Mouse (Mus musculus): ENCODE results near the gene Rasgef1b.

Rasgef1b gene

DNA sequence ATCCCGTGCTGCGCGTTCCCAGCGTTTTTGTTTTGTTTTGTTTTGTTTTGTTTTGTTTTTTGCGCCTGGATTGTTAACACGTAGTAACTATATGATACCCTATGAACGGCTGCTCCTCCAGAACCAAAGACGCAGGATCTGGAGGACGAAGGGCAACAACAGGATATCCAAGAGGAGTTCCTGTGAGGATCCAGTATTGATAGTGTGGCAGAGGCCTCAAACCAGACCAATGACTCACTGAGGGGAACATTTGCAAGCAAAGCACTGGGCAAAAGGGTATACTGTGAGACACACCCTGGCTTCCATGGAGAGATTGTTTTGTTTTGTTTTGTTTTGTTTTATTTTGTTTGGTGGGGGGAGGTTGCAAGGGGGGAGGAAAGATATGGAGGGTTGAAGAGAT is 348.0 kb downstream of the Rasgef1b start:
- DNase-seq (ENCODE audit: extremely low read depth, low read depth), result no peak

DNA sequence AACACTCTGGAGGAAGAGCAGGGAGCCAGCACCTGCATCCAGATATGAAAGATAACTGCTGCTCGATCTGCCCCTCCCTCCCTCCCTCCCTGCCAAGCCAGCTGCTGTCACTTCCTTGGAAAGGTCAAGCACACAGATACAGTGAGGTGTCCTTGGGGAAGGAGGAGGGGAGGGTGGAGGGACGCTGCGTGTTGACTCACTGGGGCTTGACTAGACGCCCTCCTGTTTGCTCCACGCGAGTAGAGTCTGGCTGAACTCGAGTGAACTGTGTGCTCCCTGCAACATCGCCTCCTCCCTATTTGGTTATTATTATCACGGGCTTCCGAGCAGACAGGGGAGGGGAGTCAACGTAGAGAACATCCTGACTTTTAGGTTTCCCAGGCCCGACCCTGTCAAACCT is 348.7 kb downstream of the Rasgef1b start:
- DNase-seq (ENCODE audit: extremely low read depth, low read depth), result no peak

DNA sequence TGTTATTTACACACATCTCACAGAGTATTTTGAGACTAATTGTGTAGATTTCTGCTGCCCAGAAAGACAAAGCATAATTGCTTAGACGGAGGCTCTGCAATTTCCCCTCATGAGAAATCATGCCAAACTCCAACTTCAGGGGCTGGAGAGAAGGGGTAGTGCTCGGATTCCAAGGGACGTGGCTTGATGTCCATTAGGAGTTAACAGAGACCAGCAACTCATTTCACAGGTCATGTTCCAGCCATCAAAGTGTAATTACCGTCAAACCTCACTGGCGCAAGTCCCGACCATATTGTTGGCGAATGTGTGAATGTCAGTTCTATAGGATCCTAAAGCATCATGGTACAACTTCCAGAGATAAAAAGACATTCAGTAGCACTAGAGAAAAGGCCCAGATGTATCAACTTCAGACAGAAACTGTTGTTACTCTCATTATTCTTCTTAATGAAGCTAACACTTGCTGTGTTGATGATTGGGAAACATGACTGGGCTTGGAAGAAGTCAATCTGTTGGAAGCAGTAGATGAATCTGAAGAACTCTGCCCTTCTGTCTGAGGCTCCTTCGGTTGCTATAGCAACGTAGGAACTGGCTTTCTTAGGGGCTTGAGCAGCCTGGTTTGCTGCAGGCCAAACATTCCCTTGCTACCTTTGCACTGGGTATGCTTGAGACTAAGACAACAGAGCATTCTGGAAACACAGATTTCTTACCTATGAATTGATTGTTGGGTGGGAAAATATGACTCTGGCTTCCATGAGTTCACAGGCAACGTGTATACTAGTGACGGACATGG is 350.2 kb downstream of the Rasgef1b start:
- no peak for DNase-seq (ENCODE audit: extremely low read depth, low read depth)

DNA sequence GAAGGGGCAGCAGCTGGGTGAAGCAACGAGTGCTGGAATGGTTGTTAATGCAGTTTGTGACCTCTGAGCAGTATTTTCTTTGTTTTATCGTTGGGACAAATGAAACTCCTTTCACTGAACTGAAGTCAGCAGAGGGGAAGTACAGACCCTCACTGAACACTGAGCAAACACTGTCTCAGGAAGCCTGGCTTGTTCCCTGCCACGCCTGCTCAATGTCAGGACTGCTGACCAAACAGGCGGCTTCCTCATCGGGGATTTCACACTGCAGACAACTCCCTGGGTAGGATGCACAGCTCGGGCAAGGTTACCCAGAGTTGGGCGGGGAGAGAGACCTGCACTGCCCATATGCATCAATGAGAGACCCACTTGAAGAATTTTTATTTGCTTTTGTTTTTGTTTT is 353.1 kb downstream of the Rasgef1b start:
- DNase-seq (ENCODE audit: extremely low read depth, low read depth), result no peak

DNA sequence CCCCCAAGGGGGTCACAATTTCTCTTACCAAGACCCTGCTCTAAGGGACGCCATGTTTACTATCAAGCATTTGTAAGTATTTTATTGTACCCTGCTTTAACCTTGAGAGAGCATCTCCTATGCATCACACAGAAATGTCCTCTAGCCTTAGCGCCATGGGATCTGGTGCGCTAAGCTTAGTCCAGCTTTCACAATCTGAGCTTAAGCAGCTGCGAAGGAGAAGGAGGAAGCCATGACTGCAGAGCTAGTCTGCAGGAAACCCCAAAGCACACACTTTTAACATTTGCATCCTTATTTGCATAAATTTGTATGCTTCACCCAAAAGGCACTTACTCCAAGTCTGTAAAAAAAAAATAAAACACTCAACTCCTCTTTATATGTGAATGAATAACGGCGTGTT is 354.4 kb downstream of the Rasgef1b start:
- DNase-seq (ENCODE audit: extremely low read depth, low read depth), result no peak

DNA sequence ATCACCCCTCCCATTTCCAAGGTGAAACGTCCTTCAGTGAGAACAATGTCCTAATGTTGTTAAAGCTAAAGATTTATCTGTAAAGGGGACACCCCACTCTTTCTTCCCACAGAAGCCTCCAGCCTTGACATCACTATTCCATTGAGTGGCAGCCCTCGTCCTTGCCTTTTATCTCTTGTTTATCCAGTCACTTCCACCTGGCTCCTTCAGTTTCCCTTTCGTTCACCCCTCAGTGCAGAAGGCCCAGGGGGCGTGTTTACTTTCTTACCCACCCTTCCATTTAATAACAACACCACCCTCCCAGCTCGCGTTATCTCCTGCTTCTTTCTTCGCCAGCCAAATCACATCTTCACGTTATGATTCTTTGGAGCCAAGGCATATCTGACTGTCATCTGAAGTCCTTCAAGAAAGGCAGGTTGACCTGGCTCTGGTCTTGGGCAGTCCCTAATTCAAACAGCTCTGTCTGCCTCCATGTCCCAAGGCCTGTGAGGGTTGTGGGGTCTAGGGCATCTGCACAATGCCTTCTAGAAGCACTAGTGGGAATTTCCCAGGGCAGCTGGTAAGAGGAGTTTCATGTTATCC is 355.2 kb downstream of the Rasgef1b start:
- DNase-seq (ENCODE audit: extremely low read depth, low read depth), result no peak

DNA sequence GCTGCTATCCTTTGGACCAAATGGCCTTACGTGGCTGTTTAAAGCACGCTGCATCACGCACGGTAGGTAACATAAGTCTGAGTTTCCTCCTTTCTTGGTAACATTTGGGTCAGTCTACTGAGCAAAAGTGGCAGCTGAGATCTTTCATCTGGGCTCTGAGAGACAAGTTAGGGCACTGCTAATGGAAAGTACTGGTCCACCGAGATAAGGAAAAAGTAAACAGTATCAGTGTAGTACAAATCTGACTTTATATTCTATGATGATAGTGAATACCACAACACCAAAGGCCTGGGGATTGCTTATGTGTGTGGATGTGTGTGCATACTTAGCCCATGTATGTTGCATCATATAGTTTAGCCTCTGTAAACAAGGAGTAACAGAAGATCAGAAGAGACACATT is 358.2 kb downstream of the Rasgef1b start:
- DNase-seq (ENCODE audit: extremely low read depth, low read depth), result no peak

DNA sequence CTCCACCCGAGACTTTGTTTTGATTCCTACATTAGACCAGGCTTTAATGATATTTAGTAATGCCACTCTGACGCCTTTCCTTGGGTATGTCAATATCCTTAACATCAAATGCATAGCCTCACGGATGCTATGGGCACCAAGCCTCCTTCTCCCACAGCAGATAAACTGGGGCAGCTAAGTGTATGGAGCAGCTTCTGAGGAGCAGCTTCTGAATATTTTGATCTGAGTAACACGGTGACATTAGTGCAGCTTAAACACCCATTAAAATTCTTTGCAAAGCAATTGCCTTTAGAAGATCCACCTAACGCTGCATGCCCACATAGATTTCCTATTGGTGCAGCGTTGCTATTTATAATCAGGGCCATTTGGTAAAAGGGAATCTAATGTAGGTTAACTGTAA is 359.6 kb downstream of the Rasgef1b start:
- DNase-seq (ENCODE audit: extremely low read depth, low read depth), result no peak

DNA sequence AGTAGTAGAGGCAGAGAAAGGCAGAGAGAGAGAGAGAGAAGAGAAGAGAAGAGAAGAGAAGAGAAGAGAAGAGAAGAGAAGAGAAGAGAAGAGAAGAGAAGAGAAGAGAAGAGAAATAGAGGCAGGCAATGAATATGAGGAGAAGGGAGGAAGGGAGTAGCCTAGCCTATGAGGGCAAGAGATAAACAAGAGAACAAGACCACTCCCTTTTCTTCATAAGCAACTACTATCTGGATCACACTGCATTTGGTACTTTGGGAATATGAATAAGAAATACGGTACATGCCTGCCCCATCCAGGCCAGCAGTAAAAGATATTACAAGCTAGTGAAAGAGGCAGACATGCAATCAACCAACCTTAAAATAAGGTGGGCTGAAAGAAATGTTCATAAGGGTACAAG is 360.2 kb downstream of the Rasgef1b start:
- no peak for DNase-seq (ENCODE audit: extremely low read depth, low read depth)

DNA sequence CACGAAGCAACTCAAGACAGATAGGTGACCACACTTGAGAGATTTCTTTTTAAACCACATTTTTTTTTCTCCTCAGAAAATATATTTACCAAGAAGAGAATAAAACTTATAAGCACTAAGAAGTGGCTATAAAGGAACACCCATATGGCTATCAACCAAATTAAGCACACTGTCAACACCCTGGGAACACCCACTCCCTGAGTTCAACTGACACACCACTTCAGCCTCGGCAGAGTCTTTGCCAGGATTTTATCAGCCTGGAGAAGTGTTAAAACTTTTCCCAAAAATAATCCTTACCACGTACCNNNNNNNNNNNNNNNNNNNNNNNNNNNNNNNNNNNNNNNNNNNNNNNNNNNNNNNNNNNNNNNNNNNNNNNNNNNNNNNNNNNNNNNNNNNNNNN is 368.3 kb downstream of the Rasgef1b start:
- DNase-seq (ENCODE audit: extremely low read depth, low read depth), result no peak

DNA sequence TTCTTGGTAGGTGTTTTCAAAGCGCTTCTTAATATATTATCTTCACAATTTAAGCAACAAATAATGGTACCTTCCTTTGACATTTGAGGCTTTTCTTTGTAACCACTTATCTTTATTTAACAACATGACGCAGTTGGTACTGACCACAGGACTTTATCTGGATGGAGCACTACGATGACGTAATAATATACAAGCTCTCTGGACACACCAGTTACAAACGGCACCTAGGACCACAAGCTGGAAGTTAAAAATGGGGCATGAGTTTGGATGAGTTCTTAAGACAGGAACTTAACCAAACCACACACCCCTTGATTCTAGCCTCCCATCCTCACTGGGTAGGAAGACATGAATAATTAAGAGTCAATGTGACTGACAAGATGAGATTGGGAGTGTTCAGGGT is 369.6 kb downstream of the Rasgef1b start:
- DNase-seq (ENCODE audit: extremely low read depth, low read depth), result no peak

DNA sequence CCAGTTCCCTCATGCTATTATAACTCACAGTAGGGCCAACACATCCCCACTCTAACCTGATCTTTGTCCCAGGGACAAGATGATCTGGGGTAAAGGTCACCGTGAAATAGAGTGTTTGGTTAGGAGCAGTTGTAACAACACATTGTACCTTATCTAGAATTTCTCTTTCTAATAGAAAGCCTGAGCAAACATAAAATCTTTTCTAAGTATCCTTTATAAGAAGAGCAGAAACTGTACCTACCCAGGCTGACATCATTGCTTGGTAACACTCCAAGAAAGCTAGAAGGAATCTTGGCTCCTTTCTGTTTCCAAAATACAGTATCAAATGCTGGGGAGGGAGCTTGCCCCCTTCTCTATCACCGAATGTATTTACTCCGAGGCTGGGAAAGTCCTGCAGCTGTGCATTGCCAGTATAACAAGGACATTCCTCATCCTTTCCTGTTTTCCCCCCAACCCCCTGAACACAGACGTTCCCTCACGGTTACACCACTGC is 374.2 kb downstream of the Rasgef1b start:
- no peak for DNase-seq (ENCODE audit: extremely low read depth, low read depth)

DNA sequence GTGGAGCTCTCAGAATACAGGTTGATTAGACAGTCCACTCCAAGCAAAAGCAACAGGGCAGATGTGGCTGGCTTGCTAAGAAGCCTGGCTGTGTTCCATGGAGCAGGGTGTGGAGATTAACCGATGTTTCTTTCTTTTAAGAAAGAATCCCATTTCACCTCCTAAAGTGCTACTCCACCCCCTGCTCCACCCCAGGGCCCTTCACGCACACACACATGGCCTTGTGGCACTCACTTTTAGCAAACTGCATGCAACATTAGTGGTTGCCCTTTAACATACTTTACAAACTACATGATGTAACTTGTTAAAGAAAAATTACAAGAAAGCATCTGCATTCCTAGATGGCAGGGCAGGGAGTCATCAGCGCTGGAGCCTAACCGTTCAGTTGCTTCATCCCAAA is 378.8 kb downstream of the Rasgef1b start:
- no peak for DNase-seq (ENCODE audit: extremely low read depth, low read depth)

DNA sequence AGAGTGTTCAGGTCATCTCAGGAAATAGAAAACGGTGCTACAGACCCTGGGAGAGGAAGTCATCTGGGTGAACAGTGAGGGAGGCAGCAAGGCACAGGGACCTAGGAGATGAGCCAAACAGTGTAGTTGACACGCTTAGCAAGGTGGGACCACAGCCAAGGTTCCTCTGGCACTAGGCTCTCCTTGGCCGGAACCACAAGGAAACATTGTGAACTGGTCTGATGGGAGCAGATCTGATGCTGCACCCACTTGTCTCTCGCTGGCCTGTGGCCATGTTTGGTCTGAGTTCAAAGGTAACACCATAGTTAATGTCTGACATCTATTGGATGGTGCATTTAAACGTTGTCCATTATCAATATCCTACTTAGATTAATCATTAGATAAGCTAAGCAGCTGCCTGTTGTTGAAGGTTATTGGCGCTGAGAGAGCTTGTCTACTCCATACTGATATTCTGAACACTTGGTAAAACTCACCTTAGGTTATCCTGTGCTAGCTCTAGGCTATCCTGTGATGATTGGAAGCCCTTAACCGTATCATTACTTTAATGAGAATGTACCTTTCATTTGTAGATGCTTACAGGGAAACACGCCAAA is 380.5 kb downstream of the Rasgef1b start:
- no peak for DNase-seq (ENCODE audit: extremely low read depth, low read depth)

DNA sequence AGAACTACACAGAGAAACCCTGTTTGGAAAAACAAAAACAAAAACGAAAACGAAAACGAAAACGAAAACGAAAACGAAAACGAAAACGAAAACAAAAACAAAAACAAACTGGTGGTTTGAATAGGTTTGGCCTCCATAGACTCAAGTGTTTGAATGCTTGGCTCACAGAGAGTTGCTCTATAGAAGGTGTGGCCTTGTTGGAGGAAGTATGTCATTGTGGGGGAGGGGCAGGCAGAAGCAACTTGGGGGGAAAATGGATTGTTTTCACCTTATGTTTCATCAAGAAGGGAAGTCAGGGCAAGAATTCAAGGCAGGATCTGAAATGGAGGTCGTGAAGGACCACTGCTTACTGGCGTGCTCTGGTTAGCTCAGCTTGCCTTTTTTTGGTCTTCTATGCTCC is 386.3 kb downstream of the Rasgef1b start:
- no peak for DNase-seq (ENCODE audit: extremely low read depth, low read depth)

DNA sequence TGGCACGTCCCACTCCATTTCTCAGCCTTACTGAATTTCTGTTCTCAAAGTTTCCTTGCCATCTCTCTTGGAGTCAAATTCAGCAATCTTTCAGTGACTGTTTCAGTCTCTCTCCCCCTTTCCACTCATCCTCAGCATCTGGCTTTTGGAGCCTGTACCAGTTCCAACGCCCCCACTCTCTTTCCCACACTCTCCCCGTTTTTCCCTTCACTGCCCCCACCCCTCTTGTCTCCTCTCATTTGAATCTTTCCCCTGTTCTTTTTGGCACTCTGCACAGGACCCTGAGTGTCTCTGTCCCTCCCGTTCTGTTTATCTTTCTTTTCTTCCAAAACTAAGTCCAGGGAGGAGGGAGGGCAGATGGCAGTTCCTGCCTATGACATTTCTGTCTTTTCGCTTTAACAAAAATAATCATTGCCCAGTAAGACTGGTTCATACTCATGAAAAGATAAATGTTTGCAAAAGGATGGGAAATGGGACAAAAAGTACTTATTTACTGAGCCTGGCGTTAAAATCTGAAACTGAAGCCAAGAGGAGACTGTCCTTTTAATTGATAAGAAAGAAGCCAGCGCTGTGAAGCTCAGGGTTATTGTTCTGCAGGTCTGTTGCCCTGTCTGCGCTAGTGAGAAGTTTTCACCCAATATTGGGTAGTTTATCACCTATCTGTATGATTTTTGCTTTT is 388.4 kb downstream of the Rasgef1b start:
- DNase-seq (ENCODE audit: extremely low read depth, low read depth), result no peak

DNA sequence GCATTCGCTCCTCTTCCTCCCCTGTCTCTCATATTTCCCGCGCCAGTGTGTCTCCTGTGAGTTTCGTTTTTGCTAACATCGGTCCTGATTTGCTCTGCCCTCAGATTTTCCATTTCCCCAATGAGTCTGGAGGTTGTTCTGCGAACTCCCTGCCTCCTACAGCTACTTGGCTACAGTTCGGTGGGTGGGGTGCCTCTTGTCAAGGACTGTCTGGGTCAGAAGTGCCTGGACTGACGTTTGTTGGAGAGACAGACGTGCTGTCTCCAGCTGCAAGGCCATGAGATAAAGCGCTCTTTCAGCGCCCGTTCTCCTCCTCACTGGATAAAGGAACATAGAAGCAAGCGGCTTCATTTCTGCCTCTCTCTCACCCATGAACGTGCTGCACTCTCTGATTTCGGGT is 389.1 kb downstream of the Rasgef1b start:
- DNase-seq (ENCODE audit: extremely low read depth, low read depth), result no peak

DNA sequence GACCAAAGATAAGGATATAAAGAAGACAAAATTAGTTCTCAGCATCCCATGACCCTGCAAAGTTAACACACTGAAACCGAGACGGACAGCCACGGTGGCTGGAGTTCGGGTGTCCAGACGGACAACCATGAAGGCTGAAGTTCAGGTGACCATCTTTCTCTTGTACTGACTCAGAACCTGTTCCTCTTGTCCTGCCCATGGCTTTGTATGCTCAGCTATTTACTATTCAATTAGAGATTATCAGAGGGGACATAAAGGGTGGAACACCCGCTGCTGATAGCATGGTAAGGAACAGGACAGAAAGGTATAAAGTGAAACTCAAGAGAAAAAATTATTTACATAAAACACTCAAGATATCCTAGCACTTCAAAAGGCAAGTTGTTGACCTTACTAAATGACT is 390.0 kb downstream of the Rasgef1b start:
- DNase-seq (ENCODE audit: extremely low read depth, low read depth), result no peak

DNA sequence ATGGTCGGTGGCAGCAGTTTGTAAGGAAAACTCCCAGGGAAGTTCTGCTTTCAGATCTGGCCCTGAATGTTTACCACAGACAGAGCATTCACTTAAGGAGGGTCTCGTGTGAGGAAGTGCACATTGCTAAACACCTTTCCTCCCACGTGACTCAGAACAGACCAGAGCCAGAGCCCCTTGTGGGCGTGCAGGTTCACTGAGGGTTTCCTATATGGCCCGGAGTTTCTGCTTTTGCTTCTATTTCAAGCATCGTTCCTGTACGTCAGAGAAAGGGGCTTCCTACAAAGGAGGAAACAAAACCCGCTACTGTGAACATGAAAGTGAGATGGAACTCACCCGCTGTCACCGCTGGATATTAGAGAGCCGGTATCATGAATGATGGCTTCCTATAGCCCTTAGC is 392.4 kb downstream of the Rasgef1b start:
- DNase-seq (ENCODE audit: extremely low read depth, low read depth), result no peak

DNA sequence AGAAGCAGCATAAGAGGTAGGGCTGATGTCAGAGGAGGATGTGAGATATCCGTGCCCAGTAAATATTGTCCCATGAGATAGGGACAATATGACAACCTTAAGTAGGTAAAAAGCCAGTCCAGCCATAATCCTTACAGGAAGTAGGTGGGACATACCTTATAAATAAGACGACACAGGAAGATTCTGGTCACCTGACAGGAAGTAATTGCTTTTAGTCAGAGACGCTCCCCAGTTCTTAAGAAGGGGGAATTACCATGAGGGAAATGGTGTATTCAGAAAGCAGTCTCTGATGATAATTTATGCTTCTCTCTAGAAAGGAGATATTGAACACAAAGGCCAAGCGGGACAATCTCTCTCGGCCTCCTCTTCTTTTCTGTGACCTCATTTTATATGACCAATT is 394.8 kb downstream of the Rasgef1b start:
- DNase-seq (ENCODE audit: extremely low read depth, low read depth), result no peak

DNA sequence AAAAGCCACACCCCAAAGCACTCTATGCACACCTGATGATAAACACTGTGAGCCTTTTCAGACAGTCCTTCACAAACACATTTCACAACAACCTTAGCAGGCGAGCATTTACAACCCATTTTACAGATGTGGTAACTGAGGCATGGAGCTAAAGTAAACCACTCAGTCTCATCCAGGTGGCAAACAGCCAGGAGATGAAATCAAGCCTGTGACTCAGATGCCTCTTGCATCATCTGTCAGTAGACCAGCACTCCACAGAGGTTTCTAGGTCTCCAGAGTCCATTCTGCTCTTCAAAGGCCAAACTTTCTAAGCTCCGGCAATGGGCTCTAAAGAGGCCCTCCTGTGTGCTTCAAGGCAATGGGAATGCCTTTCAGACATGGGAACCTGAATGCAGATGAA is 396.8 kb downstream of the Rasgef1b start:
- DNase-seq (ENCODE audit: extremely low read depth, low read depth), result no peak

DNA sequence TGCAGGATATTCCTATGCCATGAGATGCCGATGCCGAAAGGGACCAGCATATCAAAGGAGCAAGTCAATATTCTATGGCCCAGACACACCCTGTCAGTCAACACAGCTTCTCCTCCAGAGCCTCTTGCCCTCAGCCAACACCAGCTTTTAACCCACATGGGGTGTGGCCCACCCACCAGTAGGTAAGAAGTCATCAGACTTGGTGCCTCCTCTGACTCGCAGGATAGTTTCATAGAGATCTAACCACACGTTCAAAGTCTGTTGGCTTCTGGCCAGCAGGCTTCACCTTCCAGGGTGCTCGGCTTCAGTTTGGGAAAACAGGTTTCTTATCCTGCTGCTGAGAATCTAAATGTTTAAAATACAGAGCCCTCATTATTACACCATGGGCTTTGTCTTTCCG is 399.8 kb downstream of the Rasgef1b start:
- no peak for DNase-seq (ENCODE audit: extremely low read depth, low read depth)

Data from MEL-GATA-1-ER (cell line).